Mouse (Mus musculus): ENCODE measurements around the gene Rasd1. TPM values are rescaled to one million over a fixed set of nuclear protein-coding genes. Genes with fewer than 3 reads are reported as not detected.

The Rasd1 gene
- polyA plus RNA-seq, 2 experiments: 0.37 to 0.52 TPM

GRCm38 (mm10) chr11:59941391-59941790, 23.4 kb downstream of the Rasd1 start:
- Histone ChIP-seq H3K27me3 (ENCODE audit: control insufficient read depth, insufficient read depth, low read length) (no peaks in the 10 kb centered on the region), H3K4me2 (ENCODE audit: low read depth) (peak overlapping the region; percentile 31), H3K4me1 (replicated peaks; ENCODE audit: control insufficient read depth in 2 of 2, insufficient read depth in 2 of 2, low read length in 1 of 2) (peaks cover 16 to 23% of the 10 kb centered on the region in 2 experiments), H3K36me3 (replicated peaks; ENCODE audit: control insufficient read depth, insufficient read depth, low read depth) (no peaks in the 10 kb centered on the region), H3K4me3 (ENCODE audit: insufficient read depth in 1 of 2, low read depth in 2 of 2, low read length in 2 of 2) (no peak overlapping the region), H3K27ac (peak overlapping the region; percentile 45), H3K9me3 (ENCODE audit: control insufficient read depth, low read length) (no peaks in the 10 kb centered on the region), H3K9ac (replicated peaks) (no peak overlapping the region; the same call in 1 of the 2 replicates)
- peak; percentile 74; the same call in 1 of the 2 replicates for ATAC-seq (ENCODE audit: insufficient read depth)
- 2% methylated on average over 3 of the region's 3 CpGs for WGBS (ENCODE audit: insufficient replicate concordance)
- DNase-seq (ENCODE audit: low read depth in 3 of 3, low spot score in 3 of 3): peak in 1 of 3 experiments; percentile 42
- TF ChIP-seq CTCF (IDR thresholded peaks at IDR 0.05; ENCODE audit: low read depth) (no peak), EP300 (IDR thresholded peaks at IDR 0.05; ENCODE audit: low read depth) (no peak)

- Histone ChIP-seq H3K4me1 (replicated peaks; ENCODE audit: control insufficient read depth in 2 of 2, insufficient read depth in 2 of 2, low read length in 1 of 2) (peaks cover 16 to 23% of the 10 kb centered on the region in 2 experiments), H3K27me3 (ENCODE audit: control insufficient read depth, insufficient read depth, low read length) (no peaks in the 10 kb centered on the region), H3K4me3 (ENCODE audit: insufficient read depth in 1 of 2, low read depth in 2 of 2, low read length in 2 of 2) (no peak overlapping the region), H3K36me3 (replicated peaks; ENCODE audit: control insufficient read depth, insufficient read depth, low read depth) (no peaks in the 10 kb centered on the region), H3K4me2 (ENCODE audit: low read depth) (no peak overlapping the region), H3K9me3 (ENCODE audit: control insufficient read depth, low read length) (no peaks in the 10 kb centered on the region), H3K9ac (replicated peaks) (no peak overlapping the region), H3K27ac (no peak overlapping the region)
- ATAC-seq (ENCODE audit: insufficient read depth) (peak; percentile 40; the same call in 1 of the 2 replicates), DNase-seq (ENCODE audit: low read depth in 3 of 3, low spot score in 3 of 3) (no peak)
- TF ChIP-seq CTCF (IDR thresholded peaks at IDR 0.05; ENCODE audit: low read depth) (no peak), EP300 (IDR thresholded peaks at IDR 0.05; ENCODE audit: low read depth) (peak; percentile 31; the same call in 1 of the 2 replicates)
- WGBS (ENCODE audit: insufficient replicate concordance): 25% methylated on average over 3 of the region's 3 CpGs
These were observed 24.1 kb downstream of the Rasd1 start for GRCm38 (mm10) chr11:59940645-59941044.

DNA sequence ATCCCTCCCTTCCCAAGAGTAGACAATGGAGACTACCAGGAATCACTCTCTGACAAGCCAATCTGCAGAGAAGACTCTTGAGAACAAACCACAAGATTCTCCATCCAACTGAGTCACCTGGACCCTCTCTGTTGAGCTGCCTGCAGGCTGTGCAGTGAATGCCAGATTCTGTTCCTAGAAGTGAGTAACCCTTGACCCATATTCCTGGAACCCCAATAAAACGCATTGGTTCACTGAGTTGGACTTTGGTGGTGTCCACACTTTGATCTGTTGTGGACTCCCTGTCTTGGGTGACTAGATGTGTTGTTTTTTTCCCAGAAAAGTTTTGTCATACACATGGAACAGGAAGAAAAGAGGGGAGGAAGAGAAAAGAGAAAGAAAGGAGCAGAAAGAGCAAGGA, 24.9 kb downstream of the Rasd1 start:
- DNase-seq (ENCODE audit: low read depth in 3 of 3, low spot score in 3 of 3): no peak
- WGBS (ENCODE audit: insufficient replicate concordance): 58% methylated on average over 1 of the region's 1 CpGs
- Histone ChIP-seq H3K4me2 (ENCODE audit: low read depth) (no peak overlapping the region), H3K27me3 (ENCODE audit: control insufficient read depth, insufficient read depth, low read length) (no peaks in the 10 kb centered on the region), H3K27ac (no peak overlapping the region), H3K4me1 (replicated peaks; ENCODE audit: control insufficient read depth in 2 of 2, insufficient read depth in 2 of 2, low read length in 1 of 2) (peaks cover 16 to 23% of the 10 kb centered on the region in 2 experiments), H3K9ac (replicated peaks) (no peak overlapping the region), H3K4me3 (ENCODE audit: insufficient read depth in 1 of 2, low read depth in 2 of 2, low read length in 2 of 2) (no peak overlapping the region), H3K9me3 (ENCODE audit: control insufficient read depth, low read length) (no peaks in the 10 kb centered on the region), H3K36me3 (replicated peaks; ENCODE audit: control insufficient read depth, insufficient read depth, low read depth) (no peaks in the 10 kb centered on the region)
- TF ChIP-seq EP300 (IDR thresholded peaks at IDR 0.05; ENCODE audit: low read depth) (no peak), CTCF (IDR thresholded peaks at IDR 0.05; ENCODE audit: low read depth) (no peak)
- no peak for ATAC-seq (ENCODE audit: insufficient read depth)

GRCm38 (mm10) chr11:59937615-59938014, 27.1 kb downstream of the Rasd1 start:
- Histone ChIP-seq H3K9me3 (ENCODE audit: control insufficient read depth, low read length) (no peaks in the 10 kb centered on the region), H3K9ac (replicated peaks) (no peak overlapping the region), H3K4me2 (ENCODE audit: low read depth) (no peak overlapping the region), H3K4me3 (ENCODE audit: insufficient read depth in 1 of 2, low read depth in 2 of 2, low read length in 2 of 2) (no peak overlapping the region), H3K4me1 (replicated peaks; ENCODE audit: control insufficient read depth in 2 of 2, insufficient read depth in 2 of 2, low read length in 1 of 2) (peaks cover 16 to 23% of the 10 kb centered on the region in 2 experiments), H3K27ac (no peak overlapping the region), H3K36me3 (replicated peaks; ENCODE audit: control insufficient read depth, insufficient read depth, low read depth) (no peaks in the 10 kb centered on the region), H3K27me3 (ENCODE audit: control insufficient read depth, insufficient read depth, low read length) (no peaks in the 10 kb centered on the region)
- TF ChIP-seq EP300 (IDR thresholded peaks at IDR 0.05; ENCODE audit: low read depth) (no peak), CTCF (IDR thresholded peaks at IDR 0.05; ENCODE audit: low read depth) (no peak)
- whole genome bisulfite sequencing (ENCODE audit: insufficient replicate concordance): 15% methylated on average over 2 of the region's 2 CpGs
- DNase-seq (ENCODE audit: low read depth in 3 of 3, low spot score in 3 of 3) (no peak), ATAC-seq (ENCODE audit: insufficient read depth) (no peak)

GRCm38 (mm10) chr11:59937023-59937422, 27.7 kb downstream of the Rasd1 start:
- 77% methylated on average over 3 of the region's 3 CpGs for whole genome bisulfite sequencing (ENCODE audit: insufficient replicate concordance)
- no peaks in the 10 kb centered on the region for H3K9me3 ChIP-seq (ENCODE audit: control insufficient read depth, low read length)
- ATAC-seq (ENCODE audit: insufficient read depth): no peak
- no peak for TF ChIP-seq EP300 (IDR thresholded peaks at IDR 0.05; ENCODE audit: low read depth)
- TF ChIP-seq CTCF (IDR thresholded peaks at IDR 0.05; ENCODE audit: low read depth): no peak
- no peak for DNase-seq (ENCODE audit: low read depth in 3 of 3, low spot score in 3 of 3)
- no peak overlapping the region for H3K9ac ChIP-seq (replicated peaks)
- no peak overlapping the region for H3K4me3 ChIP-seq (ENCODE audit: insufficient read depth in 1 of 2, low read depth in 2 of 2, low read length in 2 of 2)
- peaks cover 16 to 19% of the 10 kb centered on the region in 2 experiments for H3K4me1 ChIP-seq (replicated peaks; ENCODE audit: control insufficient read depth in 2 of 2, insufficient read depth in 2 of 2, low read length in 1 of 2)
- H3K4me2 ChIP-seq (ENCODE audit: low read depth): no peak overlapping the region
- H3K36me3 ChIP-seq (replicated peaks; ENCODE audit: control insufficient read depth, insufficient read depth, low read depth): no peaks in the 10 kb centered on the region
- no peaks in the 10 kb centered on the region for H3K27me3 ChIP-seq (ENCODE audit: control insufficient read depth, insufficient read depth, low read length)
- H3K27ac ChIP-seq: no peak overlapping the region

Measured in liver, embryonic 14.5 days (tissue).